Mouse (Mus musculus): ENCODE data around the gene Nicn1.
A peak's percentile ranks its signal among the peaks of the same experiment; 100 is the strongest.

Gene Nicn1

DNA sequence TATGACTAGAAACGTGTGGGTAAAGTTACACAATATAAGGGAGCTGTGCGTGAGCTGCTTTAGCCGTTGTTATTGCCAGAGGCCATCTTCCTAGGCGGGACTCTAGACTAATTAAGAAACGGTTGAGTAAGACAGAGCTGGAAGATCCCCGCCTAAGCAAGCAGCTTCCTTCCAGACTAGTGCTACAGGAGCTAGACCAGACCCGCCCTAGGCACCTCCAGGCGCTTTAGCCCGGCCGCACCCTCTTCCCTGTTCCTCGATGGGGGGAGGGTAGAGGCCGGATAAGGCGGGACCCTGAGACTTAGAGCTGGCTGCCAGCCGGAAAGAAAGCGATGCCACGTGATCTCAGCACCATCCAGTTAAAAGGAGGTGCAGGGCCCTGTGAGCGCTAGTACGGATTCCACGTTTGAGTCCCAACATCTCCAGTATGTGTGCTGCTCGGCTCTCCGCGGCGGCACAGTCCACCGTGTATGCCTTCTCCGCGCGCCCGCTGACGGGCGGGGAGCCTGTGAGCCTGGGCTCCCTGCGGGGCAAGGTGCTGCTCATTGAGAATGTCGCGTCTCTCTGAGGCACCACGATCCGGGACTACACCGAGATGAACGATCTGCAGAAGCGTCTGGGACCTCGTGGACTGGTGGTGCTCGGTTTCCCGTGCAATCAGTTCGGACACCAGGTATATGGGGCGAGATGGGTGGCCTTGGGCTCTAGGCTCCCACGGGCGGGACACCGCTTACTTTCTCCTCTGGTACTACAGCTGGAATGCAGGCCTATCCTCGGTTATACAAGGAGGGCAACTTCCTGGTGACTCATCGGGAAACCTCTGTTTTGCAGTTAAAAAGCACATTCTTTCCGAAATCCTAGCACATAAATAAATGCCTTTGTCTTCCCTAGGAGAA is 48.9 kb downstream of the Nicn1 start, which contains the start of gene Gpx1:
TSS of gene Gpx1 (plus strand) at position 18 of the 896 bp plus-strand sequence.
- peak; percentile 88 for DNase-seq (ENCODE audit: low spot score)

DNA sequence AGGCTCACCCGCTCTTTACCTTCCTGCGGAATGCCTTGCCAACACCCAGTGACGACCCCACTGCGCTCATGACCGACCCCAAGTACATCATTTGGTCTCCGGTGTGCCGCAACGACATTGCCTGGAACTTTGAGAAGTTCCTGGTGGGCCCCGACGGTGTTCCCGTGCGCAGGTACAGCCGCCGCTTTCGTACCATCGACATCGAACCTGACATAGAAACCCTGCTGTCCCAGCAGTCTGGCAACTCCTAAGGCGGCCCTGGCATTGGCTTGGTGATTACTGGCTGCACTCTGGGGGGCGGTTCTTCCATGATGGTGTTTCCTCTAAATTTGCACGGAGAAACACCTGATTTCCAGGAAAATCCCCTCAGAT is 49.6 kb downstream of the Nicn1 start:
- peak; percentile 46 for DNase-seq (ENCODE audit: low spot score)

DNA sequence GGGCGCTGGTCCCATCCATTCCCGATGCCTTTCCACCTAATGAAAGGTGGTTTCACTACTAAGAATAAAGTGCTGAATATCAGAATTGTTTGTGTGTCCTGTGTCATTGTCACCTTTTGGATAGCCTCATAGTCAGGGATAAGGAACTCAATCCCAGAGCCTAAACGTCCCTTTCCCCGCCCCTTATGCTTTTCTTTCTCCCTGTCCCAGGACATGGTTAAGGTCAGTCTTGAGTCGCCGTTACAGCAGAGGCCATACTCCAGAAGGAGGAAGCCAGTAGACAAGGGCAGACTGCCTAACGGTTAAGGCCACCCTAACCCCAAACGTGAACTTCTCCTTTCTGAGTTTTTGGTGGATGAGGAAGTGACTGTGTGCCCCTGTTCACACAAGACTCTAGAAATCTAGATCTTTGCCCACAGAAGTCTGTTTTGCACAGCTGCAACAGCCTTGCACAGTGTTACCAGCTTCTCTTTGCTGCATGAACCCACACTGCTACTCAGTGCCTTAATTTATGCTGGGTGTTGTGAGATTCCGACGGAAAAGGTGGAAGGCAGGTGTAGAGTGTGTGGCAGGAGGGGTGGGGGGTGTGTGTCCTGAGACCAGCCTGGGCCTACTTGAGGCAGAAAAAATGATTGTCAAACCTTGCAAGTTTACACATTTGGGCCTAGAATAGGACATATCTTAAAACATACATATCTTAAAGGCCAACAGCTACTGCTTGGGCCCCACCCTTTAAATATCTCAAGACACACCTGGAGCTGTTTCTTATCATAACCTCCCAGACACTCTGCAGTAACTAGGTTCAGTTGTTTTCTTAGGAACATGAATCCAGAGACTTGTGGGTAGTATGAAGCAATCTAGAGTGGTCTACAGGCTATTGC is 50.3 kb downstream of the Nicn1 start:
- peak; percentile 71 for DNase-seq (ENCODE audit: low spot score)

DNA sequence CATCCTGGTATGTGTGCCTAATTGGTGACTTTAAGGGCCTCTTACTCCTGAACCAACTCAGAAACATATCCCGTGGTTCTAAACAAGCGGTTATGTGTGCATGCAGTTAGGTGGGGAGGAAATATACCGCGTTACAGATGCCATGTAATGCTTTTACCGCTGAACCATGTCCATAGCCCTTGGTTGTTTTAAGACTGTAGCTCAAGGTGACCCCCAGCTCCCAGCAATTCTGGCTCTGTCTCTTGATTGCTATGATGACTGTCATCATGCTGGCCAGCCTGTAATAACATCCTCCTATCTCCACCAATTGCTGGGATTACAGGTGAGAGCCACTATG is 50.9 kb downstream of the Nicn1 start:
- DNase-seq (ENCODE audit: low spot score), result peak; percentile 54

DNA sequence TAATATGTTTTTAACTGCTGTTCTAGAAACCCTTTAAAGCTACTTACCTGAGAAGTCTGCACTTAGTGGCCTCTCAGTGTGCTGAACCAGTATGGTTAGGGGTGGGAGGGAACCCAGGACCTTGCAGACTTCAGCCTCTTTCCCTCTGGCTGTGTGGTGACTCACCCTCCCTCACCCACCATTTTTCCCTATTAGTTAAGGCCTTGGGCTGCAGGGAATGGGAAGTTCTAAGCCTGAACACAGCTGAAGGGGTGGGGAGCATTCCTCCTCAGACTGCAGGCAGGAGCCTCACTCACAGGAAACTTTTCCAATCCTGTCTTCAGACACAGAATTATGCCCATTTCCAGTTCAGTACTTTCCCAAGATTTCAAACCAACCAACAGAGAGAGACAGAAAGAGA is 51.6 kb downstream of the Nicn1 start:
- no peak for DNase-seq (ENCODE audit: low spot score)

DNA sequence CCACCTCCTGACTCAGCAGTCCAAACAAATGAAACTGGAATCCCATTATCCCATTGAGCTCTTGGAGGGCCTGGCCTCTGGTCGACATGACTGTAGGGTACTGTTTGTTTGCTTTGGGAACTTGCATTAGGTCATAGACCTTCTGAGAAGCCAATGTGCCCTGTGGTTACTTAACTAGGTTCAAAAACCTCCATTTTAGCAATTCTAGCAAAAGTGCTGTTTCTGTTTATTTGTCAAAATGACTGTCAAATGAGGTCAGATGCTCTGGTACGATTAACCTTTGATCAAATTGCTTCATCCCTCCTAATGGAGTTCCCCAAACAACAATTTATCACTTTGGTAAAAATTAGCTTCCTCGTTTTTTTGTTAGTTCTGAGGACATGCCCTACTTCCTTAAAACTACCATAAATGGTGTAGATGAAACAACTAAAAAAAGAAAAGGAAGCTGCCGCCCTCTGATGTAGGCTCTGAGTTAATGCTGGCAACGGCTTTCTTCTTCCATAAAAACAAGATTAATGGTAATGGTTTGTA is 52.1 kb downstream of the Nicn1 start:
- no peak for DNase-seq (ENCODE audit: low spot score)

DNA sequence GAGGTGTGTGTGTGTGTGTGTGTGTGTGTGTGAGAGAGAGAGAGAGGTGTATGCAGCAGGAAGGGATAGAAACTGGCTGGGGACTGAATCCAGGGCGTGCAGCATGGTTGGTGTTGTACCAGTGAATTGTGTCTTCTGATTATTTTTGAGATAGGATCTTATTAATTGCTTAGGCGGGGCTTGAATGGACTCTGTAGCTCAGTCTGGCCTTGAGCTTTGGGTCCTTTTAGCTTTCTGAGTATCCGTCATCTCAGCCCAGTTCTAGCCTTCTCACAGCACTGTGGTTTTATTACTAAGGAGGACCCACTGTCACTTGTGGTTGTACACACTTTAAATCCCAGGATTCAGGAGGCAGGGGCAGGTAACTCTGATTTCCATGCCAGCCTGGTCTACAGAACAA is 53.1 kb downstream of the Nicn1 start:
- DNase-seq (ENCODE audit: low spot score), result no peak

DNA sequence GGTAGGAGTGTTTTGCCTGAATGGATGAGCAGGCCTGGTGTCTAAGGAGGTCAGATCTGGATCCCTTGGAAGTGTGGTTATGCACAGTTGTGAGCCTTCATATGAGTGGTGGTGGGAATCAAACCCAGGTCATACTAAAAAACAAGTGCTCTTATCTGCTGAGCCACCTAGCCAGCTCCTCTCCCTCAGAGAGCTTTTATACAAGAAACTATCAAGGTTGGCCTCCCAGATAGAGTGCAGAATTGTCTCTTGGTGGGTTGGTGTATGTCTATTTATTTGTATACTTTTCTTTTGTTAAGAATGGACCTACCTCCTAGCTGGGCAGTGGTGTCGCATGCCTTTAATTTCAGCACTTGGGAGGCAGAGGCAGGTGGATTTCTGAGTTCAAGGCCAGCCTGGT is 53.6 kb downstream of the Nicn1 start:
- no peak for DNase-seq (ENCODE audit: low spot score)

DNA sequence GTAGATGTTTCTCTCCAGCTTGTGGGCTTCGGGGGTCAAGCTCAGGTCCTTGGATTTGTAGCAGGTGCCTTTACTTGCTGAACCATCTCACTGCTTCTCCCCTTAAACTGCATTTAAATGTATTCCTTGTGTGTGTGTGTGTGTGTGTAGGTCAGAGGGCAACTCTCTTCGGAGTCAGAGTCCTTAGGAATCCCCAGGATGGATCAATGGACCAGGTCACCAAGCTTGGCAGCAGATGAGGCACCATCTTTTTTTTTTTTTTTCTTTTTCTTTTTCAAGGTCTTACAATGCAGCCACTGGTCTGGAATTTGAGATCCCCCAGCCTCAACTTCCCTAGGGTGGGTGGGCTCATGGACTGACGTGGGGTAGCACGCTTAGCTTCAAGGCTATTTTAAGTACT is 54.2 kb downstream of the Nicn1 start:
- DNase-seq (ENCODE audit: low spot score), result no peak
